Mouse (Mus musculus) myocyte (in vitro differentiated cells): ENCODE measurements around the gene Obsl1. TPM values are rescaled to one million over a fixed set of nuclear protein-coding genes. Genes with fewer than 3 reads are reported as not detected.

Experiments used
- H3K27me3 ChIP-seq: one replicate; pipeline ENCODE4 v1.6.1; 2011; ENCODE audit not compliant: control insufficient read depth, insufficient read depth, insufficient read length
- H3K36me3 ChIP-seq: one replicate; pipeline ENCODE4 v1.6.1; 2011; ENCODE audit not compliant: control insufficient read depth, insufficient read depth
- H3K4me2 ChIP-seq: one replicate; pipeline ENCODE4 v1.6.1; 2011; ENCODE audit warnings: low read depth, control low read depth
- H3K4me3 ChIP-seq: one replicate; pipeline ENCODE4 v1.5.1; 2011; ENCODE audit warnings: mild to moderate bottlenecking, control low read depth, moderate library complexity
- H3K79me2 ChIP-seq: one replicate; pipeline ENCODE4 v1.6.1; 2011; ENCODE audit not compliant: control insufficient read depth, insufficient read depth
- H3ac ChIP-seq: one replicate; pipeline ENCODE4 v1.6.1; 2011; ENCODE audit not compliant: control insufficient read depth, insufficient read length
- CEBPB ChIP-seq: IDR thresholded peaks from 2 replicates; pipeline ENCODE4 v1.6.1; 2011; ENCODE audit warnings: mild to moderate bottlenecking, moderate library complexity; ENCODE audit not compliant: poor library complexity, insufficient read depth, severe bottlenecking
- E2F4 ChIP-seq: IDR thresholded peaks from one replicate; pipeline ENCODE4 v1.6.1; 2011; ENCODE audit warnings: mild to moderate bottlenecking, control low read depth, moderate library complexity; ENCODE audit not compliant: insufficient read depth
- MAX ChIP-seq: IDR thresholded peaks from one replicate; pipeline ENCODE4 v1.6.1; 2011; ENCODE audit warnings: low read depth, mild to moderate bottlenecking, control low read depth
- MYOD1 ChIP-seq, 3 experiments: IDR thresholded peaks; one replicate each; pipeline ENCODE4 v1.6.1; 2011; ENCODE audit warnings: control low read depth in 2 of 3, low read depth in 2 of 3, mild to moderate bottlenecking in 2 of 3, moderate library complexity in 1 of 3; ENCODE audit not compliant: insufficient read length in 2 of 3, control insufficient read depth in 1 of 3
- MYOG ChIP-seq, 3 experiments: IDR thresholded peaks; one replicate each; pipeline ENCODE4 v1.6.1; 2011; ENCODE audit warnings: control low read depth in 2 of 3, low read depth in 2 of 3, mild to moderate bottlenecking in 2 of 3; ENCODE audit not compliant: insufficient read length in 2 of 3, control insufficient read depth in 1 of 3, insufficient read depth in 1 of 3
- POLR2A ChIP-seq: IDR thresholded peaks from one replicate; pipeline ENCODE4 v1.6.1; 2011; ENCODE audit warnings: low read depth, mild to moderate bottlenecking, control low read depth, moderate library complexity; ENCODE audit not compliant: insufficient read length
- POLR2AphosphoS2 ChIP-seq: IDR thresholded peaks from one replicate; pipeline ENCODE4 v1.6.1; 2011; ENCODE audit warnings: low read depth, control low read depth; ENCODE audit not compliant: insufficient read length
- REST ChIP-seq: IDR thresholded peaks from one replicate; pipeline ENCODE4 v1.6.1; 2011; ENCODE audit warnings: mild to moderate bottlenecking, control low read depth, moderate library complexity; ENCODE audit not compliant: insufficient read depth, insufficient read length
- SRF ChIP-seq: IDR thresholded peaks from one replicate; pipeline ENCODE4 v1.6.1; 2011; ENCODE audit warnings: low read depth; ENCODE audit not compliant: control insufficient read depth, insufficient read length
- TCF12 ChIP-seq: IDR thresholded peaks from one replicate; pipeline ENCODE4 v1.6.1; 2011; ENCODE audit warnings: mild to moderate bottlenecking, control low read depth; ENCODE audit not compliant: poor library complexity, insufficient read depth, severe bottlenecking
- TCF3 ChIP-seq: IDR thresholded peaks from one replicate; pipeline ENCODE4 v1.6.1; 2011; ENCODE audit warnings: low read depth, control low read depth; ENCODE audit not compliant: insufficient read length
- USF1 ChIP-seq: IDR thresholded peaks from one replicate; pipeline ENCODE4 v1.6.1; 2011; ENCODE audit warnings: low read depth, mild to moderate bottlenecking, control low read depth, moderate library complexity
- polyA plus RNA-seq: library from polyadenylated mRNA; unstranded; fragments of >200 nt; fragmentation: generic; extraction: Trizol; gene quantifications from one replicate; pipeline ENCODE4 v1.2.1, GENCODE M21; 2012; ENCODE audit warnings: missing spikeins

The Obsl1 gene
- polyA plus RNA-seq, 1 experiment = 148 TPM

DNA sequence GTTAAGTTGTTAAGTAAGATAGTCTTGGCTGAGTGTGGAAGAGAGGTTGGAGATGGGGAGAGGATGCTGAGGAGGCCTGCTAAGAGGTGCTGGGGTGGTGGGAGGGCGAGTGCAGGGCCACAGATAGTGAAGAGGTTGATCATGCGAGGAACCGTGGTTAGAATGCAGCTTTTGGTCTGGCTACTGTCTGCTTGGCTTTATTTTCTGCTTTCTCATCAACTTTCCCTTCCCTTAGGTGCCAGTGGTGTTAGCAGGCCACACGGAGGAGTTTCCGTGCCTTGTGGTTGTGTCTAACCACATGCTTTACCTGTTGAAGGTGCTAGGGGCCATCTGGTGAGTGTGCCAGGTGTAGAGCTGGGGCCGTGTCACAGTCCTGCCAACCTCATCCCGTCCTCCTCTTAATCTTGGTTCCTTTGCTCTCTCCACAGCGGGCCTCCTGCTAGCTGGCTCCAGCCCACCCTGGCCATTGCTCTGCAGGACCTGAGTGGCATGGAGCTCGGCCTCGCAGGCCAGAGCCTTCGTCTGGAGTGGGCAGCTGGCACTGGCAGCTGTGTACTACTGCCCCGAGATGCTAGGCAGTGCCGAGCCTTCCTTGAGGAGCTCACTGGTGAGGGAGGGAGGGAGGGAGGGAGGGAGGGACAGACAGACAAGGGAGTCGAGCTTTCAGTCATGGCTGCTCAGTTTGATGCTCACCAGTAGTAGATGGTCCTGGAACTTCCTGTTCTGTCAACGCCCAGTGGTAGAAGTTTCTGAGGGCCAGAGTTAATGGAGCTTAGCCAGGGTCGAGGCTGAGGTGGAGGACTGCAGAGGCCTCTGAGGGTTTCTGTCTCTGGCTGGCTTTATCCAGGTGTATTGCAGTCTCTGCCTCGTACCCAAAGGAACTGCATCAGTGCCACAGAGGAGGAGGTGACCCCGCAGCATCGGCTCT is 27.3 kb upstream of the Obsl1 start:
- Histone ChIP-seq H3K4me2 (peak overlapping the region; percentile 44), H3K4me3 (peak overlapping the region; percentile 5), H3K27me3 (no peaks in the 10 kb centered on the region), H3K79me2 (no peaks in the 10 kb centered on the region), H3K36me3 (no peaks in the 10 kb centered on the region), H3ac (no peak overlapping the region)
- TF ChIP-seq MAX = no peak
- peak; percentile 38 for TF ChIP-seq POLR2A
- peak in 1 of 3 experiments; percentile 57 for TF ChIP-seq MYOG (IDR thresholded peaks at IDR 0.05; ENCODE audit: control insufficient read depth in 1 of 3, insufficient read depth in 1 of 3, insufficient read length in 2 of 3, low read depth in 2 of 3)
- peak in 2 of 3 experiments; percentile 25 to 65 for TF ChIP-seq MYOD1 (IDR thresholded peaks at IDR 0.05; ENCODE audit: control insufficient read depth in 1 of 3, insufficient read length in 2 of 3, low read depth in 2 of 3)
- TF ChIP-seq TCF12 = no peak

DNA sequence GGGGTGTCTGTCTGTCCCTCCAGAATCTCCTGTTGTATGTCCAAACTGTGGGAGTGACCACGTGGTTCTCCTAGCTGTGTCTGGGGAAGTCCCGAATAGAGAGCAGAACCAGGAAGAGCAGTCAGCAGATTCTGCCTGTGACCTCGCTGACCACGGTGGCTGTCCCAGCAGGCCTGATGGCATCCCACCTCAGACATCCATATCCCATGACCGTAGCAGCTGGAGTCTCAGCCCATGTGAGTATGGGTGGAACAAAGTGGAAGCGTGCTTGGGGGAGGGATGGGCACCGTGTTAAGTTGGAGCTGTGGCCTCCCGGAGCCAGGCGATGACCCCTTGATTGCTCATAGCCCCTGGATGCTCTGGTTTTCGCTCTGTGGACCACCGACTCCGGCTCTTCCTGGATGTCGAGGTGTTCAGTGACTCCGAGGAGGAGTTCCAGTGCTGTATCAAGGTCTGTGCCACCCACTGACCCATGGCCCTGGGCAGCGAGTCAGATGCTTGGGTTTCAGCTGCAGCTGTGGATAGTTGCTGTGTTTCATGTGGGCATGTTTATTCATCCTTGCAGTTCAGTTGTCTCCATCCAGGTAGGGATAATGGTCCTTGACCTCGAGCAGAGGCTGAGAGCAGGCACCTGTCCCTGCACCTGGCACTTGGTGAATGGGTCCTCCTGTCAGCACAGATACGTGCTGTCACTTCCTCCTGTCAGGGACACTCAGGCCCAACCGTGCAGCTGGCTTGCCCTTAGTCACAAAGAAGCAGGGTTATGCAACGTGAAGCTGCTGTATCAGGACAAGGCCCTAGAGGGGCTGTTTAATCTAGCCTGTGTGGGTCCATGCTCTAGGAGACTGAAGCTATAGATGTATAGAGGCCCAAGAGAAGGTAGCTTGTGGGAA is 26.3 kb upstream of the Obsl1 start:
- no peak overlapping the region for H3ac ChIP-seq
- H3K4me2 ChIP-seq = peak overlapping the region; percentile 44
- H3K4me3 ChIP-seq = peak overlapping the region; percentile 5
- H3K36me3 ChIP-seq = no peaks in the 10 kb centered on the region
- H3K27me3 ChIP-seq = no peaks in the 10 kb centered on the region
- TF ChIP-seq USF1 (peak; percentile 0), POLR2A (peak; percentile 25), MYOD1 (IDR thresholded peaks at IDR 0.05; ENCODE audit: control insufficient read depth in 1 of 3, insufficient read length in 2 of 3, low read depth in 2 of 3) (peak; percentile 56 to 96 (median 79)), MYOG (IDR thresholded peaks at IDR 0.05; ENCODE audit: control insufficient read depth in 1 of 3, insufficient read depth in 1 of 3, insufficient read length in 2 of 3, low read depth in 2 of 3) (peak; percentile 67 to 89 (median 70)), TCF12 (peak; percentile 52), E2F4 (no peak), REST (no peak), CEBPB (no peak), MAX (no peak), SRF (no peak), TCF3 (no peak), POLR2AphosphoS2 (peak; percentile 14)
- H3K79me2 ChIP-seq = no peaks in the 10 kb centered on the region

DNA sequence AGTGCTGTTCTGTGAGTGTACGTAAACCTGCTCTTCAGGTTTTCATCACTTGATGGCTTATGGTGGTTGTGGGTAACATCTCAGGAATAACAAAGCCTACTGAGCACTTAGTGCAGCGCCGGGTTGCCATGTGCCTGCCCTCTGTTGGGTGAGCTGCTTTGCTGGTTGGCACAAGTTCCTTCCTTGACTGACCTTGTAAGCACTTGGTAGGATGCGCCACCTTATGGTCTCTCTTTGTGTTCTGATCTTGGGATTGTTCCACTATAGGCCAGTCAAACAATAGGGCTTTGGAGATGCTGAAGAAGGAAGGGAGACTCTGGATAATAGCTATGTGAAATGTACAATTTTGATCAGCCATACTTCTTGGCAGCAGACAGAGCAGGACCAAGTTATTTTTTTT is 24.3 kb upstream of the Obsl1 start:
- Histone ChIP-seq H3K36me3 (no peaks in the 10 kb centered on the region), H3K79me2 (no peaks in the 10 kb centered on the region), H3ac (no peak overlapping the region), H3K4me3 (no peak overlapping the region), H3K4me2 (no peak overlapping the region), H3K27me3 (no peaks in the 10 kb centered on the region)
- no peak for TF ChIP-seq USF1
- no peak for TF ChIP-seq TCF3

DNA sequence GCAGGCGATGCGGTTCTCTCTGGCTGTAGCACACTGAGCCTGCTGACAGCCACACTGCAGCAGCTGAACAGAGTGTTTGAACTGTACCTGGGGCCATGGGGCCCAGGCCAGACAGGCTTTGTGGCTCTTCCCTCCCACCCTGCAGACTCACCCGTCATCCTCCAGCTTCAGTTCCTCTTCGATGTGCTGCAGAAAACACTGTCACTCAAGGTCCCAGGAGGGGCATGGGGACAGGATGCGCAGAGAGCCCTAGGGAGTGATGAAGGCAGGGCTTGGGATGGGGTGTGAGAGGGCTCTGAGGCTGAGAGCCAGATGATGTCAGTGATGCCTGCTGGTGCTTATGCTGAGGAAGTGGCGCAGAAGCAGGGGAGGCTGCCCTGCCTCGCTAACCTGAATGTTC is 18.4 kb upstream of the Obsl1 start:
- Histone ChIP-seq H3K36me3 (no peaks in the 10 kb centered on the region), H3K79me2 (peaks cover 4% of the 10 kb centered on the region), H3ac (no peak overlapping the region), H3K4me3 (no peak overlapping the region), H3K27me3 (no peaks in the 10 kb centered on the region), H3K4me2 (no peak overlapping the region)
- TF ChIP-seq SRF = no peak
- TF ChIP-seq TCF3 = no peak
- no peak for TF ChIP-seq E2F4
- TF ChIP-seq TCF12 = no peak
- no peak for TF ChIP-seq MAX
- TF ChIP-seq REST = no peak
- no peak for TF ChIP-seq MYOG (IDR thresholded peaks at IDR 0.05; ENCODE audit: control insufficient read depth in 1 of 3, insufficient read depth in 1 of 3, insufficient read length in 2 of 3, low read depth in 2 of 3)
- no peak for TF ChIP-seq USF1
- TF ChIP-seq POLR2AphosphoS2 = no peak
- TF ChIP-seq MYOD1 (IDR thresholded peaks at IDR 0.05; ENCODE audit: control insufficient read depth in 1 of 3, insufficient read length in 2 of 3, low read depth in 2 of 3) = no peak
- TF ChIP-seq POLR2A = no peak
